Mouse (Mus musculus): ENCODE measurements around the gene Emcn.

GRCm38 (mm10) chr3:137293174-137293591 lies 47.7 kb upstream of the Emcn start:
- no peak for TF ChIP-seq ZNF384 (IDR thresholded peaks at IDR 0.05; ENCODE audit: low read depth, low read length)
- no peak for TF ChIP-seq HCFC1 (IDR thresholded peaks at IDR 0.05; ENCODE audit: borderline replicate concordance, insufficient read depth, low read length)
- TF ChIP-seq MAFK (IDR thresholded peaks at IDR 0.05; ENCODE audit: insufficient read depth, low read depth, low read length), result no peak
